Comparison of ENCODE assay signal across 20 mouse cellular contexts in the genomic region with DNA sequence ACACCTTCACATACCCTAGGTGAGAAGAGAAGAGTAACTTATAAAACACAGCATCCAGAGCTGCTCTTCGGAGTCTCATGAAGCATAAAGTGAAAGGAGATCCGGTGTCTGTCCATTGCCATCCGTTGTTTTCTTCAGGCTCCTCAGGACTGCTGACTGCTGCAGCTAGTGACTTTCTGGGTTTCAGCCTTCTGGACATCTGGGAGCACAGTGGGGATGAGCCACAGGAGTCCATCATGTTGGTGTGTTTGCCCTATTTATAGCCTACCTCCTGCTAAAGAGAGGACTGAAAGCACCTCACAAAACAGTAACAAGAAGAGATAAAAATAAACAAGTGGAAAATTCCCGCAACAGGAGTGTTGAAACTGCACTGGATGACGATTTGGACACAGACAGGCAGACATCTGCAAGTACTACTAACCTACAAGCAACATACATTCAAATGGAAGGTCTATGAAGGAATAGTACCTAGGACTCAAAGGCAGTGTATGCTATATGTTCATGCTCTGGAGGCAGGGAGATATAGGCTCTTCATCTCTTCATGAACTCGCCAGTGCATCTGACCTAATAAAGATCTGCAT. TPM values are rescaled to one million over a fixed set of nuclear protein-coding genes. Genes with fewer than 3 reads are reported as not detected.
DNase-seq lines count a peak whose midpoint lies in the region; ATAC-seq lines count a peak whose summit lies in the region.
"Had no signal": no experiment of that assay in that cellular context is flagged by ENCODE, and none has a peak within 500 bp of the region (broad histone marks: within the 10 kb centered on the region; RNA-seq: fewer than 3 reads in every experiment).

No protein-coding gene starts in this region.

- DNase-seq in frontal cortex, adult 2 months (ENCODE audit: extremely low spot score in 1 of 2, low spot score in 1 of 2), result no peak
- peak; percentile 83 to 89 for DNase-seq in cerebellum, adult 18-20 months
- peak; percentile 57 to 71 for DNase-seq in cerebellum, postnatal 10 days
- DNase-seq in yolk sac, embryonic 10.5 days (ENCODE audit: low spot score), result no peak
- no peak for DNase-seq in kidney, adult 9 months
- DNase-seq in adipocyte (ENCODE audit: low spot score), result no peak
- DNase-seq: adrenal gland, postnatal 10 days; forebrain, postnatal 0 days; gastrocnemius, postnatal 14 days; heart, postnatal 36 days; lung, embryonic 14.5 days; lung, postnatal 14 days; midbrain, embryonic 14.5 days; retina, postnatal 1 day; right cerebral cortex, postnatal 14 days; thymus, postnatal 4 days had no signal

- peak; percentile 67 for ATAC-seq in frontal cortex, adult (ENCODE audit: low TSS enrichment)
- ATAC-seq: activated CD4-positive, CD25-positive, alpha-beta regulatory T cell, adult 4 months; forebrain, postnatal 0 days; intestine, postnatal 0 days had no signal

RNA-seq across cellular contexts. Expression of gene Armh4, which starts 39.1 kb away (rescaled TPM):
- polyA plus RNA-seq in frontal cortex, adult 2 months (2012; rRNA removed), result 14.9 and 16.3 TPM in 2 replicates
- polyA plus RNA-seq: activated CD4-positive, CD25-positive, alpha-beta regulatory T cell, adult 4 months; C2C12 had no signal

Comparison
In these comparisons a context has a peak if more than half of its experiments do, and no peak if none do; other contexts are left out.
1. DNase-seq: peak in cerebellum, adult 18-20 months (2 of 2) and cerebellum, postnatal 10 days (2 of 2); none in frontal cortex, adult 2 months (0 of 2), yolk sac, embryonic 10.5 days (single experiment), kidney, adult 9 months (single experiment) and adipocyte (single experiment).